Mouse (Mus musculus): ENCODE data around the gene Nek10.

DNA sequence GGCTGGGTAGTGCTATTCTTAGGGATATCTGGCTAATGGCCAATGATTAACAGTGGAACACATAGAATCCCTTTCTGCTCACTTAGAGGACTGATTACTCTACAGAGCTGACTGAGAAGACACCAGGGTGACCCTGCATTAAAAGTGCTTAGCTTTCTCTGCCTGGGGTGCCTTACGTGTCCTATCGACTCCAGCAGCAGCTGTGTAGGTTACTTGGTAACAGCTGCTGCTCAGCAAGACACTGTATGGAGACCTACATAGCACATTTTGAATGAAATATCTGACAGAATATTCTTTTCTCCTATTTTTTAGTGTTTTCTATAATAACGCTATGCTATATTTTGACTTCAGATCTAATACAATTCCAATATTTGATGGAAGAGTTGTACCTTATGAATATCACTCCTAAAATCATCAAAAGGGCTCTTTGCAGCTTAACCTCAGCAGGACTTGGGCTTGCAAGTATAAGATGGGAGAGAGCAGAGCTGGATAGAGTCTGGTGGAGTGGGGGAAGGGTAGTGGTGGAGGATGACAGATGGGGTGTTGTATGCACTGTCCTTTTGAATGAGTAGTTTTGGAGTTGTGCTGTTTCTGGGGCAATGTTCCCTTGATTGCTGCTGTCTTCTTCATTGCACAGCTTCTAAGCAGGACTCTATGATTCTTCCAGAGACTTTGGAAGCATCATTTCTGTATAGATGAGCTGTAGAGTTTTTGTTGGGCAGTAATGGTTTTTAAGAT lies 93.4 kb downstream of the Nek10 start:
- no peak for TF ChIP-seq CTCF (IDR thresholded peaks at IDR 0.05; ENCODE audit: control insufficient read depth, insufficient read depth, low read length)
- TF ChIP-seq POLR2A (IDR thresholded peaks at IDR 0.05; ENCODE audit: borderline replicate concordance, control insufficient read depth, low read depth, low read length): no peak

All from bone marrow, adult 2 months (tissue).